In genomic region chr10:24950223-24950622, GRCm38 (mm10) we compare ENCODE assay signal across 33 mouse cellular contexts. TPM values are rescaled to one million over a fixed set of nuclear protein-coding genes. Genes with fewer than 3 reads are reported as not detected.
DNase-seq lines count a peak whose midpoint lies in the region; ATAC-seq and TF ChIP-seq lines count a peak whose summit lies in the region.
"Had no signal": no experiment of that assay in that cellular context is flagged by ENCODE, and none has a peak within 500 bp of the region (broad histone marks: within the 10 kb centered on the region; RNA-seq: fewer than 3 reads in every experiment).

No protein-coding gene starts in this region.

- no peak for TF ChIP-seq EP300 in lung, postnatal 0 days (IDR thresholded peaks at IDR 0.05)

- H3K36me3 ChIP-seq in lung, postnatal 0 days (ENCODE audit: insufficient read depth, low read length), result no peaks in the 10 kb centered on the region
- no peaks in the 10 kb centered on the region for H3K36me3 ChIP-seq in midbrain, embryonic 11.5 days (ENCODE audit: control insufficient read depth, insufficient read depth, low read length)
- H3K36me3 ChIP-seq: embryonic facial prominence, embryonic 10.5 days; embryonic facial prominence, embryonic 13.5 days; forebrain, embryonic 10.5 days; heart, embryonic 12.5 days; heart, embryonic 15.5 days had no signal

- H3K27ac ChIP-seq in lung, postnatal 0 days (ENCODE audit: low read length), result no peak overlapping the region
- no peak overlapping the region for H3K27ac ChIP-seq in midbrain, embryonic 11.5 days (ENCODE audit: low read depth, low read length)
- H3K27ac ChIP-seq: embryonic facial prominence, embryonic 10.5 days; embryonic facial prominence, embryonic 13.5 days; forebrain, embryonic 10.5 days; forebrain, embryonic 13.5 days; heart, embryonic 15.5 days; hindbrain, embryonic 14.5 days; hindbrain, postnatal 0 days had no signal

- no peak overlapping the region for H3K9ac ChIP-seq in lung, postnatal 0 days (replicated peaks; ENCODE audit: low read depth)
- no peak overlapping the region for H3K9ac ChIP-seq in midbrain, embryonic 11.5 days (ENCODE audit: low read length)
- H3K9ac ChIP-seq: embryonic facial prominence, embryonic 13.5 days; forebrain, embryonic 13.5 days; heart, embryonic 12.5 days; heart, embryonic 15.5 days; hindbrain, embryonic 14.5 days had no signal

- peak; percentile 43 for DNase-seq in lung, postnatal 0 days (ENCODE audit: low spot score)
- DNase-seq in lung, adult 2 months, result no peak
- DNase-seq in right cerebral cortex, postnatal 36 days (ENCODE audit: low spot score in 2 of 2), result no peak
- no peak for DNase-seq in heart, adult 9 months (ENCODE audit: low spot score in 2 of 2)
- no peak for DNase-seq in midbrain, embryonic 11.5 days (ENCODE audit: low spot score, missing footprints)
- DNase-seq: adrenal gland, adult 8-10 months; adrenal gland, postnatal 25 days; cerebellum, adult 18-20 months; cerebellum, adult 9-11 months; cerebellum, postnatal 25 days; embryo, embryonic 11 days; gastrocnemius, postnatal 10 days; gastrocnemius, postnatal 36 days; heart, adult 11 months; heart, postnatal 10 days; heart, postnatal 36 days had no signal

- no peak for TF ChIP-seq POLR2A in lung, adult 2 months (IDR thresholded peaks at IDR 0.05; ENCODE audit: borderline replicate concordance, extremely low read depth, low read depth, low read length)

- H3K9me3 ChIP-seq in lung, postnatal 0 days (ENCODE audit: low read length), result no peaks in the 10 kb centered on the region
- H3K9me3 ChIP-seq in midbrain, embryonic 11.5 days (ENCODE audit: control insufficient read depth, low read length), result no peaks in the 10 kb centered on the region
- H3K9me3 ChIP-seq: embryonic facial prominence, embryonic 10.5 days; embryonic facial prominence, embryonic 13.5 days; forebrain, embryonic 10.5 days; forebrain, embryonic 13.5 days; heart, embryonic 12.5 days; heart, embryonic 15.5 days had no signal

- no peak overlapping the region for H3K4me2 ChIP-seq in lung, postnatal 0 days (replicated peaks; ENCODE audit: low read depth, low read length)
- H3K4me2 ChIP-seq in midbrain, embryonic 11.5 days, result no peak overlapping the region
- H3K4me2 ChIP-seq: embryonic facial prominence, embryonic 13.5 days; forebrain, embryonic 13.5 days; heart, embryonic 12.5 days; heart, embryonic 15.5 days; hindbrain, embryonic 14.5 days had no signal

- 58% methylated on average over 4 of the region's 4 CpGs for WGBS in lung, postnatal 0 days
- 63% methylated on average over 4 of the region's 4 CpGs for WGBS in lung, adult 2 months
- WGBS in midbrain, embryonic 11.5 days, result 82% methylated on average over 4 of the region's 4 CpGs

- H3K27me3 ChIP-seq in lung, postnatal 0 days (replicated peaks; ENCODE audit: insufficient read depth, low read length), result no peaks in the 10 kb centered on the region
- H3K27me3 ChIP-seq in midbrain, embryonic 11.5 days (ENCODE audit: control insufficient read depth, insufficient read depth, low read length), result no peaks in the 10 kb centered on the region
- H3K27me3 ChIP-seq: embryonic facial prominence, embryonic 13.5 days; forebrain, embryonic 13.5 days; heart, embryonic 12.5 days; heart, embryonic 15.5 days had no signal

- no peak for TF ChIP-seq CTCF in lung, postnatal 0 days (IDR thresholded peaks at IDR 0.05)
- no peak for TF ChIP-seq CTCF in lung, adult 2 months (IDR thresholded peaks at IDR 0.05; ENCODE audit: insufficient read depth, low read length)

- H3K4me1 ChIP-seq in lung, postnatal 0 days (ENCODE audit: insufficient read depth, low read depth, low read length), result no peaks in the 10 kb centered on the region
- no peaks in the 10 kb centered on the region; the same call in 1 of the 2 replicates for H3K4me1 ChIP-seq in lung, adult 2 months (ENCODE audit: control insufficient read depth, insufficient read depth, low read length)
- no peaks in the 10 kb centered on the region for H3K4me1 ChIP-seq in midbrain, embryonic 11.5 days (ENCODE audit: control insufficient read depth, insufficient read depth, low read length)
- H3K4me1 ChIP-seq: embryonic facial prominence, embryonic 10.5 days; embryonic facial prominence, embryonic 13.5 days; forebrain, embryonic 10.5 days; forebrain, embryonic 13.5 days; heart, embryonic 12.5 days had no signal

- H3K4me3 ChIP-seq in lung, postnatal 0 days (ENCODE audit: low read depth, low read length), result no peak overlapping the region
- H3K4me3 ChIP-seq in lung, adult 2 months (replicated peaks; ENCODE audit: extremely low read depth, low read depth, low read length), result no peak overlapping the region
- H3K4me3 ChIP-seq in midbrain, embryonic 11.5 days (ENCODE audit: low read depth, low read length), result no peak overlapping the region
- H3K4me3 ChIP-seq: embryonic facial prominence, embryonic 10.5 days; embryonic facial prominence, embryonic 13.5 days; erythroblast, embryonic 14.5 days; forebrain, embryonic 10.5 days; forebrain, embryonic 13.5 days; heart, embryonic 12.5 days; heart, embryonic 15.5 days had no signal

- ATAC-seq in lung, postnatal 0 days, result no peak
- ATAC-seq in common myeloid progenitor, adult 5-6 weeks (replicated peaks; ENCODE audit: low read depth, poor library complexity, severe bottlenecking), result 0 out of 2 replicates have a peak, but pooled peaks have one; percentile 42
- ATAC-seq in megakaryocyte, adult 5-6 weeks (ENCODE audit: poor library complexity, severe bottlenecking), result peak; percentile 27; the same call in 1 of the 2 replicates
- ATAC-seq in monocyte, adult 5-6 weeks (replicated peaks; ENCODE audit: insufficient number of reproducible peaks, low FRiP score, low TSS enrichment, poor library complexity, severe bottlenecking), result 0 out of 2 replicates have a peak, but pooled peaks have one; percentile 31
- ATAC-seq in midbrain, embryonic 11.5 days (ENCODE audit: low FRiP score), result no peak
- ATAC-seq: activated CD4-positive, CD25-positive, alpha-beta regulatory T cell, adult 4 months; CD4-positive, CD25-positive, alpha-beta regulatory T cell, adult 4 months; forebrain, embryonic 13.5 days; forebrain, embryonic 16.5 days; hindbrain, postnatal 0 days had no signal

RNA-seq across cellular contexts. Expression of gene Arg1, which starts 22.9 kb away (rescaled TPM):
- polyA plus RNA-seq in lung, postnatal 0 days (2015; fragmentation: Nextera tagmentation; extraction: Ambion mirVana), result 4.9 and 8.4 TPM in 2 replicates
- 0.43 and 5.7 TPM in 2 replicates for polyA plus RNA-seq in lung, adult 2 months (2012; rRNA removed)
- not detected in 2 replicates for total RNA-seq in common myeloid progenitor, adult 5-6 weeks (2017)
- 0.09 and 0.39 TPM in 2 replicates for total RNA-seq in megakaryocyte, adult 5-6 weeks (2015)
- total RNA-seq in megakaryocyte, adult 5-6 weeks (2017), result 1.1 TPM in 1 of 2 replicates, not detected in the other
- not detected in 3 replicates for total RNA-seq in monocyte, adult 5-6 weeks (2017)
- polyA plus RNA-seq in midbrain, embryonic 11.5 days (2014; fragmentation: Nextera tagmentation; extraction: Ambion mirVana), result 1.9 and 2.0 TPM in 2 replicates
- total RNA-seq: adrenal gland, postnatal 25 days; gastrocnemius, adult 18-20 months; gastrocnemius, postnatal 36 days; heart, adult 8-10 months; heart, postnatal 10 days; heart, postnatal 36 days had no signal
- polyA plus RNA-seq: erythroblast, embryonic 14.5 days had no signal

Comparison
In these comparisons a context has a peak if more than half of its experiments do, and no peak if none do; other contexts are left out.
1. ATAC-seq: peak in common myeloid progenitor, adult 5-6 weeks (single experiment), megakaryocyte, adult 5-6 weeks (single experiment) and monocyte, adult 5-6 weeks (single experiment); none in lung, postnatal 0 days (single experiment) and midbrain, embryonic 11.5 days (single experiment).